Mouse (Mus musculus) ES-E14 (cell line): ENCODE measurements at regions not wholly inside any gene's neighbourhood (a gene's known extent, or its start where the extent isn't known, plus 50 kb on each side); places are given as distances from the start of the nearest gene placed in this dataset.

ENCODE experiments used
- DNase-seq: peaks from one replicate; pipeline ENCODE4 v3.0.0-alpha.2; 2013; ENCODE audit warnings: low read depth, low spot score
- H3K27ac ChIP-seq: 2 replicates; pipeline ENCODE4 v1.5.1; 2012; ENCODE audit warnings: low read depth, mild to moderate bottlenecking, low read length, moderate library complexity, mixed read lengths; ENCODE audit not compliant: poor library complexity, insufficient read depth, severe bottlenecking
- H3K36me3 ChIP-seq: 2 replicates; pipeline ENCODE4 v1.6.1; 2012; ENCODE audit warnings: mild to moderate bottlenecking, low read length, moderate library complexity, mixed read lengths; ENCODE audit not compliant: control insufficient read depth, poor library complexity, insufficient read depth, severe bottlenecking
- H3K4me1 ChIP-seq, 2 experiments: fragments of 150-350 bp in 1 of 2; sonication (generic) in 1 of 2; 2 replicates each; pipeline ENCODE4 v1.6.1; 2012; ENCODE audit warnings: low read length in 2 of 2, mild to moderate bottlenecking in 1 of 2, mixed read lengths in 1 of 2; ENCODE audit not compliant: control insufficient read depth in 2 of 2, insufficient read depth in 2 of 2, poor library complexity in 1 of 2
- H3K4me3 ChIP-seq, 2 experiments: fragments of 150-350 bp in 1 of 2; sonication (generic) in 1 of 2; 2 replicates each; pipeline ENCODE4 v1.5.1; 2012; ENCODE audit warnings: low read length in 2 of 2, low read depth in 1 of 2, mild to moderate bottlenecking in 1 of 2, mixed read lengths in 1 of 2; ENCODE audit not compliant: insufficient read depth in 1 of 2, poor library complexity in 1 of 2, severe bottlenecking in 1 of 2
- H3K9ac ChIP-seq: 2 replicates; pipeline ENCODE4 v1.6.1; 2012; ENCODE audit warnings: low read depth, mild to moderate bottlenecking, low read length, mixed read lengths; ENCODE audit not compliant: poor library complexity, insufficient read depth, severe bottlenecking
- H3K9me3 ChIP-seq: fragments of 150-350 bp; sonication (generic); 2 replicates; pipeline ENCODE4 v1.6.1; 2012; ENCODE audit warnings: low read depth, mild to moderate bottlenecking, low read length; ENCODE audit not compliant: control insufficient read depth, insufficient read depth
- CHD2 ChIP-seq: IDR thresholded peaks from 2 replicates; pipeline ENCODE4 v1.6.1; 2014; ENCODE audit warnings: mild to moderate bottlenecking, low read depth, low read length, inconsistent platforms
- HCFC1 ChIP-seq: IDR thresholded peaks from 2 replicates; pipeline ENCODE4 v1.6.1; 2012; ENCODE audit warnings: low read length, inconsistent platforms, borderline replicate concordance; ENCODE audit not compliant: insufficient read depth
- MAFK ChIP-seq: IDR thresholded peaks from 2 replicates; pipeline ENCODE4 v1.6.1; 2014; ENCODE audit warnings: mild to moderate bottlenecking, low read depth, low read length, inconsistent platforms; ENCODE audit not compliant: insufficient read depth
- ZC3H11A ChIP-seq: IDR thresholded peaks from 2 replicates; pipeline ENCODE4 v1.6.1; 2012; ENCODE audit warnings: low read depth, mild to moderate bottlenecking, inconsistent platforms, low read length, borderline replicate concordance
- ZNF384 ChIP-seq: IDR thresholded peaks from 2 replicates; pipeline ENCODE4 v1.6.1; 2012; ENCODE audit warnings: low read depth, low read length, inconsistent platforms
- in situ Hi-C, 2 experiments: fragments of 600-800 bp; cut with MboI; formaldehyde crosslinking; loops; one replicate each; pipeline ENCODE4 v1.15.1; 2025; ENCODE audit warnings: low sequenced_read_pairs in 2 of 2, inconsistent platforms in 1 of 2; ENCODE audit not compliant: unreplicated experiment in 2 of 2

- H3K27ac ChIP-seq, result no peak overlapping the region
- in situ Hi-C loops, result no loop called here
- no peaks in the 10 kb centered on the region for H3K9me3 ChIP-seq
- H3K4me3 ChIP-seq, result no peak overlapping the region
- H3K9ac ChIP-seq, result no peak overlapping the region
- TF ChIP-seq ZNF384, result no peak
- TF ChIP-seq CHD2, result no peak
- no peak for TF ChIP-seq MAFK
- no peak for TF ChIP-seq HCFC1
- TF ChIP-seq ZC3H11A, result no peak
- H3K4me1 ChIP-seq, result peaks cover 0 to 2% of the 10 kb centered on the region in 2 experiments; a peak in 1 of 4 replicates
- DNase-seq, result no peak
- no peaks in the 10 kb centered on the region for H3K36me3 ChIP-seq
Observed at GRCm38 (mm10) chr6:143287322-143287721, 120.3 kb downstream of the Etnk1 start.

- in situ Hi-C loops, result no loop called here
- no peaks in the 10 kb centered on the region for H3K9me3 ChIP-seq
- H3K4me1 ChIP-seq, result peaks cover 0 to 2% of the 10 kb centered on the region in 2 experiments; a peak in 1 of 4 replicates
- H3K36me3 ChIP-seq, result no peaks in the 10 kb centered on the region
- TF ChIP-seq CHD2 (no peak), HCFC1 (no peak), MAFK (no peak), ZNF384 (no peak), ZC3H11A (no peak)
- H3K9ac ChIP-seq, result peak overlapping the region; percentile 38; the same call in 1 of the 2 replicates
- no peak overlapping the region for H3K27ac ChIP-seq
- no peak for DNase-seq
- peak overlapping the region; percentile 31 to 39 for H3K4me3 ChIP-seq
Observed at GRCm38 (mm10) chr6:143288491-143289130, 121.6 kb downstream of the Etnk1 start.

GRCm38 (mm10) chr6:143293648-143294047, 126.6 kb downstream of the Etnk1 start:
- no peak for DNase-seq
- H3K9me3 ChIP-seq, result no peaks in the 10 kb centered on the region
- no peaks in the 10 kb centered on the region for H3K36me3 ChIP-seq
- in situ Hi-C loops, result no loop called here
- H3K4me3 ChIP-seq, result no peak overlapping the region
- peaks cover 2 to 3% of the 10 kb centered on the region in 2 experiments; a peak in 2 of 4 replicates for H3K4me1 ChIP-seq
- H3K27ac ChIP-seq, result no peak overlapping the region
- TF ChIP-seq HCFC1, result no peak
- no peak for TF ChIP-seq ZNF384
- no peak for TF ChIP-seq CHD2
- TF ChIP-seq ZC3H11A, result no peak
- H3K9ac ChIP-seq, result no peak overlapping the region

- Histone ChIP-seq H3K9ac (no peak overlapping the region), H3K9me3 (no peaks in the 10 kb centered on the region), H3K36me3 (no peaks in the 10 kb centered on the region), H3K27ac (no peak overlapping the region), H3K4me3 (no peak overlapping the region), H3K4me1 (peaks cover 0 to 3% of the 10 kb centered on the region in 2 experiments; a peak in 1 of 4 replicates)
- in situ Hi-C loops, result no loop called here
- no peak for DNase-seq
- TF ChIP-seq HCFC1, result no peak
- no peak for TF ChIP-seq ZC3H11A
- TF ChIP-seq CHD2, result no peak
- TF ChIP-seq ZNF384, result no peak
- no peak for TF ChIP-seq MAFK
Observed at GRCm38 (mm10) chr6:143298391-143298790, 131.4 kb downstream of the Etnk1 start.

GRCm38 (mm10) chr6:143301414-143301813, 134.4 kb downstream of the Etnk1 start:
- H3K4me1 ChIP-seq, result no peaks in the 10 kb centered on the region
- no peak for DNase-seq
- TF ChIP-seq HCFC1 (no peak), ZC3H11A (no peak), CHD2 (no peak), MAFK (no peak), ZNF384 (no peak)
- H3K27ac ChIP-seq, result no peak overlapping the region
- H3K36me3 ChIP-seq, result no peaks in the 10 kb centered on the region
- H3K9me3 ChIP-seq, result no peaks in the 10 kb centered on the region
- in situ Hi-C loops, result no loop called here
- no peak overlapping the region for H3K4me3 ChIP-seq
- no peak overlapping the region for H3K9ac ChIP-seq
